Mouse (Mus musculus): ENCODE measurements around the gene Col1a1. TPM values are rescaled to one million over a fixed set of nuclear protein-coding genes. Genes with fewer than 3 reads are reported as not detected.

The Col1a1 gene
- polyA plus RNA-seq, 1 experiment = 2.3 TPM

- H3K4me3 ChIP-seq (ENCODE audit: insufficient read depth, poor library complexity, severe bottlenecking) = no peak overlapping the region
- H3K79me2 ChIP-seq (ENCODE audit: control insufficient read depth, insufficient read depth) = peaks cover 7% of the 10 kb centered on the region
- TF ChIP-seq FOSL1 (IDR thresholded peaks at IDR 0.05; ENCODE audit: insufficient read depth, low read length, poor library complexity, severe bottlenecking) = no peak
- TF ChIP-seq MYOD1 (IDR thresholded peaks at IDR 0.05; ENCODE audit: control insufficient read depth, insufficient read length, low read depth) = no peak
- TF ChIP-seq MAX (IDR thresholded peaks at IDR 0.05) = no peak
- no peak for TF ChIP-seq USF1 (IDR thresholded peaks at IDR 0.05; ENCODE audit: low read depth)
- no peak for TF ChIP-seq CTCF (IDR thresholded peaks at IDR 0.05; ENCODE audit: control insufficient read depth, insufficient read depth, insufficient read length)
- no peak for TF ChIP-seq CEBPB (IDR thresholded peaks at IDR 0.05; ENCODE audit: low read depth)
- no peak for TF ChIP-seq MYOG (IDR thresholded peaks at IDR 0.05; ENCODE audit: control insufficient read depth, extremely low read depth, insufficient read length)
- H3K79me3 ChIP-seq (ENCODE audit: low read depth) = peaks cover 1% of the 10 kb centered on the region
- no peak overlapping the region for H3ac ChIP-seq (ENCODE audit: control insufficient read depth, insufficient read length, low read depth)
- H3K36me3 ChIP-seq (ENCODE audit: control insufficient read depth, insufficient read depth) = no peaks in the 10 kb centered on the region
- H3K27me3 ChIP-seq (ENCODE audit: control insufficient read depth, insufficient read depth, insufficient read length) = no peaks in the 10 kb centered on the region
Observed at GRCm38 (mm10) chr11:94986435-94986834, 50.4 kb downstream of the Col1a1 start.

- no peak for TF ChIP-seq MYOG (IDR thresholded peaks at IDR 0.05; ENCODE audit: control insufficient read depth, extremely low read depth, insufficient read length)
- no peak for TF ChIP-seq CEBPB (IDR thresholded peaks at IDR 0.05; ENCODE audit: low read depth)
- TF ChIP-seq MAX (IDR thresholded peaks at IDR 0.05) = no peak
- TF ChIP-seq USF1 (IDR thresholded peaks at IDR 0.05; ENCODE audit: low read depth) = no peak
- TF ChIP-seq MYOD1 (IDR thresholded peaks at IDR 0.05; ENCODE audit: control insufficient read depth, insufficient read length, low read depth) = no peak
- no peak for TF ChIP-seq FOSL1 (IDR thresholded peaks at IDR 0.05; ENCODE audit: insufficient read depth, low read length, poor library complexity, severe bottlenecking)
- no peak for TF ChIP-seq CTCF (IDR thresholded peaks at IDR 0.05; ENCODE audit: control insufficient read depth, insufficient read depth, insufficient read length)
- no peaks in the 10 kb centered on the region for H3K27me3 ChIP-seq (ENCODE audit: control insufficient read depth, insufficient read depth, insufficient read length)
- no peak overlapping the region for H3K4me3 ChIP-seq (ENCODE audit: insufficient read depth, poor library complexity, severe bottlenecking)
- H3K79me3 ChIP-seq (ENCODE audit: low read depth) = peaks cover 5% of the 10 kb centered on the region
- H3K36me3 ChIP-seq (ENCODE audit: control insufficient read depth, insufficient read depth) = no peaks in the 10 kb centered on the region
- no peak overlapping the region for H3ac ChIP-seq (ENCODE audit: control insufficient read depth, insufficient read length, low read depth)
- peaks cover 16% of the 10 kb centered on the region for H3K79me2 ChIP-seq (ENCODE audit: control insufficient read depth, insufficient read depth)
Observed at GRCm38 (mm10) chr11:94987341-94987740, 51.3 kb downstream of the Col1a1 start.

GRCm38 (mm10) chr11:94987851-94988250 lies 51.8 kb downstream of the Col1a1 start:
- Histone ChIP-seq H3K79me2 (ENCODE audit: control insufficient read depth, insufficient read depth) (peaks cover 21% of the 10 kb centered on the region), H3K79me3 (ENCODE audit: low read depth) (peaks cover 9% of the 10 kb centered on the region), H3K27me3 (ENCODE audit: control insufficient read depth, insufficient read depth, insufficient read length) (no peaks in the 10 kb centered on the region), H3K36me3 (ENCODE audit: control insufficient read depth, insufficient read depth) (no peaks in the 10 kb centered on the region), H3ac (ENCODE audit: control insufficient read depth, insufficient read length, low read depth) (no peak overlapping the region), H3K4me3 (ENCODE audit: insufficient read depth, poor library complexity, severe bottlenecking) (no peak overlapping the region)
- TF ChIP-seq FOSL1 (IDR thresholded peaks at IDR 0.05; ENCODE audit: insufficient read depth, low read length, poor library complexity, severe bottlenecking) (no peak), MYOG (IDR thresholded peaks at IDR 0.05; ENCODE audit: control insufficient read depth, extremely low read depth, insufficient read length) (no peak), CTCF (IDR thresholded peaks at IDR 0.05; ENCODE audit: control insufficient read depth, insufficient read depth, insufficient read length) (no peak), CEBPB (IDR thresholded peaks at IDR 0.05; ENCODE audit: low read depth) (no peak), MYOD1 (IDR thresholded peaks at IDR 0.05; ENCODE audit: control insufficient read depth, insufficient read length, low read depth) (no peak), MAX (IDR thresholded peaks at IDR 0.05) (no peak)

DNA sequence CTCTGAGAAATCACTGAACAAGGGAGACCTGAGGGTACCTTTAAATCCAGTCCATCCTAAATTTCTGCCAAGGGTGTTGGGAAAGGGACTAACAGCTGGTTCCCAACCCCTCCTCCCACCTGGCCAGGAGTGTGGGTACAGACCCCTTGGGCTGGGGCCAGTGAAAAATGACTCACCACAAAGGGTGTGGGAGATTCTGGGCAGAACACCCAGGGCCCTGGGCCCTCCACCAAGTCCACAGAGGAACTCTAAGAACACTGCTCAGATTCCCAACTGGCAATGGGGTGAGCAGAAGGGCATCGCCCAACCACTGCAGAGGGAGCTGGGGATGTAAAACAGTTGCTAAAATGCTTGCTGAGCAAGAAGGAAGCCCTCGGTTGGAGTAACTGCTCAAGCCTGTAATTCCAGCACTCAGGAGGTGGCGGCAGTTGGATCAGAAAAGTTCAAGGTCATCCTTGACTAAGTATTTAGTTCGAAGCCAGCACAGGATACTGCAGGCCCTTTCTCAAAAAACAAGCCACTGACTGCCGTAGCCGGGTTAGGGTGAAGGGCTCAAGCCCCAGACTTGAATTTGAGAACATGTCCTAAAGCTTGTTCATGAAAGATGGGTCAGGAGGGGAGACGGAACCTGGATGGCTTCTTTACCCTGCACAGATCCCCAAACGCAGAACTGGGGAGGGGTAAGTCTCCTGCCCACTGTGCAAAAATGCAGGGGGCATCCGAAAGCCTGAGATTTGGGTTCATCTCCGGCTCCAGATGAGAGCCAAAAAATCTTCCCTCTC lies 52.9 kb downstream of the Col1a1 start:
- TF ChIP-seq USF1 (IDR thresholded peaks at IDR 0.05; ENCODE audit: low read depth) = no peak
- TF ChIP-seq CTCF (IDR thresholded peaks at IDR 0.05; ENCODE audit: control insufficient read depth, insufficient read depth, insufficient read length) = no peak
- no peak for TF ChIP-seq MYOD1 (IDR thresholded peaks at IDR 0.05; ENCODE audit: control insufficient read depth, insufficient read length, low read depth)
- no peak for TF ChIP-seq CEBPB (IDR thresholded peaks at IDR 0.05; ENCODE audit: low read depth)
- TF ChIP-seq FOSL1 (IDR thresholded peaks at IDR 0.05; ENCODE audit: insufficient read depth, low read length, poor library complexity, severe bottlenecking) = no peak
- no peak for TF ChIP-seq MAX (IDR thresholded peaks at IDR 0.05)
- TF ChIP-seq MYOG (IDR thresholded peaks at IDR 0.05; ENCODE audit: control insufficient read depth, extremely low read depth, insufficient read length) = no peak

GRCm38 (mm10) chr11:94989562-94990017 lies 53.6 kb downstream of the Col1a1 start:
- Histone ChIP-seq H3K4me3 (ENCODE audit: insufficient read depth, poor library complexity, severe bottlenecking) (peak overlapping the region; percentile 34), H3K79me2 (ENCODE audit: control insufficient read depth, insufficient read depth) (peaks cover 38% of the 10 kb centered on the region), H3K36me3 (ENCODE audit: control insufficient read depth, insufficient read depth) (peaks cover 6% of the 10 kb centered on the region), H3K27me3 (ENCODE audit: control insufficient read depth, insufficient read depth, insufficient read length) (no peaks in the 10 kb centered on the region), H3K79me3 (ENCODE audit: low read depth) (peaks cover 26% of the 10 kb centered on the region), H3ac (ENCODE audit: control insufficient read depth, insufficient read length, low read depth) (peak overlapping the region; percentile 69)
- TF ChIP-seq MYOD1 (IDR thresholded peaks at IDR 0.05; ENCODE audit: control insufficient read depth, insufficient read length, low read depth) (peak; percentile 71), CEBPB (IDR thresholded peaks at IDR 0.05; ENCODE audit: low read depth) (no peak), FOSL1 (IDR thresholded peaks at IDR 0.05; ENCODE audit: insufficient read depth, low read length, poor library complexity, severe bottlenecking) (no peak), CTCF (IDR thresholded peaks at IDR 0.05; ENCODE audit: control insufficient read depth, insufficient read depth, insufficient read length) (no peak), MYOG (IDR thresholded peaks at IDR 0.05; ENCODE audit: control insufficient read depth, extremely low read depth, insufficient read length) (no peak), USF1 (IDR thresholded peaks at IDR 0.05; ENCODE audit: low read depth) (no peak), MAX (IDR thresholded peaks at IDR 0.05) (peak; percentile 15)

More for the DNA sequence above, 52.9 kb downstream of the Col1a1 start:
- peaks cover 32% of the 10 kb centered on the region for H3K79me2 ChIP-seq (ENCODE audit: control insufficient read depth, insufficient read depth)
- peak overlapping the region; percentile 34 for H3K4me3 ChIP-seq (ENCODE audit: insufficient read depth, poor library complexity, severe bottlenecking)
- H3ac ChIP-seq (ENCODE audit: control insufficient read depth, insufficient read length, low read depth) = peak overlapping the region; percentile 69
- peaks cover 20% of the 10 kb centered on the region for H3K79me3 ChIP-seq (ENCODE audit: low read depth)
- no peaks in the 10 kb centered on the region for H3K36me3 ChIP-seq (ENCODE audit: control insufficient read depth, insufficient read depth)
- no peaks in the 10 kb centered on the region for H3K27me3 ChIP-seq (ENCODE audit: control insufficient read depth, insufficient read depth, insufficient read length)

Measured in C2C12 (cell line).